Mouse (Mus musculus) urinary bladder, adult 18-20 months (tissue): Measurements from ENCODE around the gene Gm4303.
A peak's percentile ranks its signal among the peaks of the same experiment; 100 is the strongest.
"Not testable (repeated sequence)": the region's sequence is repeated elsewhere in the genome, so short reads cannot be mapped to it uniquely, and the experiment has no call there.

Experiments used
- DNase-seq, 2 experiments: peaks; one replicate each; pipeline ENCODE4 v3.0.0; 2022; ENCODE audit warnings: low spot score in 2 of 2, mixed read lengths in 2 of 2

The Gm4303 gene

DNA sequence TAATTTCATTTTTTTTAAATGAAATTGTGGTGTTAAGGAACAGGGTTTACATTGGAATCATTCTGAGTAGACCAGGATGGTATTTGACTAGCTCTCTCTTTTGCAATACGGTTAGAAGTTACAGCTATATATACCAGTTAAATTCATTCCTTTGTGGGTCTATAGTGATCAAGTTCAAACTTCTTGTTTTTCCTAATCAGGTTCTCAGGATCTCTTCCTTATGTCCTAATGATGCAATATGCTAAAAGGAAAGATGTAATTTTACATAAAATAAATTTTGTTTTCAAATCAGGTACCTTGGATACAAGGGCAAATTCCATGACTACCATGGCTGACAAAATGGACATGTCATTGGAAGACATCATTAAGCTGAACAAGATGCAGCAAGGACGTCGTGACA lies at the start of gene Gm4303:
Gene Gm4303, plus strand, starts transcription at position 301 of the 400 bp plus-strand sequence.
- not testable (repeated sequence) for DNase-seq

- DNase-seq, result no peak
Observed at GRCm38 (mm10) chr10:100296105-100296504, 49.7 kb upstream of the Gm4303 start.

DNA sequence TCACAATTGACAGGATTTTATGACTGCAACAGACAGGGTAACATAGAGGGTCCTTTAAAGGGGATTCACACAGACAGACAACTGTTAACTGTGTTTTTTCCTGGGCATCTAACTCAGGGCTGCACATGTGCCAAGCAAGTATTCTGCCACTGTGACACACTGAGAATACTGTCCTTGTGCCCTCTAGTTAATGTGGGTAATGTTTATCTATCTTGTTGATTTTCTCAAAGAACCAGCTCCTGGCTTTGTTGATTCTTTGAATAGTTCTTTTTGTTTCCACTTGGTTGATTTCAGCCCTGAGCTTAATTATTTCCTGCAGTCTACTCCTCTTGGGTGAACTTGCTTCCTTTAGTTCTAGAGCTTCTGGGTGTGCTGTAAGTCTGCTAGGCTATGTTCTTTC lies 45.7 kb upstream of the Gm4303 start:
- not testable (repeated sequence) for DNase-seq

GRCm38 (mm10) chr10:100335376-100335775 lies 10.4 kb upstream of the Gm4303 start, which contains the start of gene Gm4301:
Gene Gm4301, plus strand, starts transcription at chr10:100335676.
- DNase-seq, result not testable (repeated sequence)

DNA sequence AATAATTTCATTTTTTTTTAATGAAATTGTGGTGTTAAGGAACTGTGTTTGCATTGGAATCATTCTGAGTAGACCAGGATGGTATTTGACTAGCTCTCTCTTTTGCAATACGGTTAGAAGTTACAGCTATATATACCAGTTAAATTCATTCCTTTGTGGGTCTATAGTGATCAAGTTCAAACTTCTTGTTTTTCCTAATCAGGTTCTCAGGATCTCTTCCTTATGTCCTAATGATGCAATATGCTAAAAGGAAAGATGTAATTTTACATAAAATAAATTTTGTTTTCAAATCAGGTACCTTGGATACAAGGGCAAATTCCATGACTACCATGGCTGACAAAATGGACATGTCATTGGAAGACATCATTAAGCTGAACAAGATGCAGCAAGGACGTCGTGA lies 5.2 kb upstream of the Gm4303 start, which contains the start of gene Gm4302:
Gene Gm4302, plus strand, starts transcription at position 301 of the 400 bp plus-strand sequence.
- not testable (repeated sequence) for DNase-seq

- DNase-seq, result not testable (repeated sequence)
Observed at GRCm38 (mm10) chr10:100350793-100351192, 5.0 kb downstream of the Gm4303 start, which contains the start of gene Gm4305. Gene Gm4305, plus strand, starts transcription at chr10:100351093.

DNA sequence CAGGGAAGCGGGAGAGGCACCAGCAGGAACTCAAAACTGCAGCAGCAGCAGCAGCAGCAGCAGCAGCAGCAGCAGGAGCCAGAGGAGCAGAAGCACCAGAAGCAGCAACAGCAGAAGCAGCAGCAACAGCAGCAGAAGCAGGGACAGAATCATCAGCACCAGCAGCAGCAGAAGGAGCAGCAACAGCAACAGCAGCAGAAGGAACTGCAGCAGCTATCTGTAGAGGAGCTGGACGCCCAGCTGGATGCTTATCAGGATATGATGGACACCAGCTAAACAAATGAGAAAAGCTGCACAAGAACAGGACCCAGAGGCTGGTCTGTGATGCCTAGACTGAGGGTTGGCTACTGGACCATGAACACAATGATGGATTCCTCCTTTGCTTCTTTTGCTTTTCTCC lies 11.1 kb downstream of the Gm4303 start:
- peak; percentile 0 to 2 for DNase-seq

GRCm38 (mm10) chr10:100361038-100361437 lies 15.3 kb downstream of the Gm4303 start, which contains the start of gene Gm4307:
Gene Gm4307, plus strand, starts transcription at chr10:100361338.
- not testable (repeated sequence) for DNase-seq

- DNase-seq, result not testable (repeated sequence)
Observed at GRCm38 (mm10) chr10:100382460-100382859, 36.7 kb downstream of the Gm4303 start, which contains the start of gene Gm4312. Gene Gm4312, minus strand, starts transcription at chr10:100382560.
